Mouse (Mus musculus) heart, postnatal 14 days (tissue): Measurements from ENCODE around the gene Pdgfa. TPM values are rescaled to one million over a fixed set of nuclear protein-coding genes. Genes with fewer than 3 reads are reported as not detected.

Experiments
- DNase-seq, 2 experiments: peaks; one replicate each; pipeline ENCODE4 v3.0.0; 2021 to 2022
- intact Hi-C: fragments of 180-260 bp; cut with DNase I; formaldehyde crosslinking; loops from one replicate; pipeline ENCODE4 v1.15.1; 2025
- total RNA-seq, 2 experiments: library from RNA; stranded (reverse); gene quantifications; 2 replicates each; pipeline ENCODE4 v1.2.3; 2021

The Pdgfa gene
- total RNA-seq, 2 experiments from 2014 or later: 25.6 to 27.9 TPM

DNA sequence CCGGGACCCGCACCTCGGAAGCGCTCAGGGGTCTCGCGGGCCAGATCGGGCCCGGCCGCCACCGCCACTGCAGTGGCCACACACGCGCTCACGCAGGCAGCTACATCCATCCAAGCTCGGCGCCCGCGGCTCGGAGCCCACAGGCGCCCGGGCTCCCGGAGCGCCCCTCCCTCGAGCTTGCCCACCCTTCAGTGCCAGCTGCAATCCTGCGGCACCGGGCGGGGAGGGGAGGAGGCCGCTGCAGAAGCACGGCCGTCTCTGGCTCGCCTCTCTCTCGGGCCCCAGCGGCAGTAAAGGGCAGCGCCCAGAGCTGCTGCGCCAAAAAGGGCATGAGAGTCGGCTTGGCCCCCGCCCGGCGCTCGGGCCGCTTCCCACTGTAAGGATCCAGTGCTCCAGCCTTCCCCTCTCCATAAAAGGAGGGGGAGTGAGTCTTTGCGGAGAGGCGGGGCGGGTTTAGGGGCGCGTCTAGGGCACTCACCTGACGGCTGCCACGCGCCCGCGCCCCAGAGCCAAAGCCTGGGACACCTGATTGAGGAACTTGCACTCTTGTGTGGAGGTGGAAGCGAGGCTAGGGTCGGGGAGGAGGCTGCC is 1.4 kb downstream of the Pdgfa start:
- intact Hi-C loops: no loop called here

DNA sequence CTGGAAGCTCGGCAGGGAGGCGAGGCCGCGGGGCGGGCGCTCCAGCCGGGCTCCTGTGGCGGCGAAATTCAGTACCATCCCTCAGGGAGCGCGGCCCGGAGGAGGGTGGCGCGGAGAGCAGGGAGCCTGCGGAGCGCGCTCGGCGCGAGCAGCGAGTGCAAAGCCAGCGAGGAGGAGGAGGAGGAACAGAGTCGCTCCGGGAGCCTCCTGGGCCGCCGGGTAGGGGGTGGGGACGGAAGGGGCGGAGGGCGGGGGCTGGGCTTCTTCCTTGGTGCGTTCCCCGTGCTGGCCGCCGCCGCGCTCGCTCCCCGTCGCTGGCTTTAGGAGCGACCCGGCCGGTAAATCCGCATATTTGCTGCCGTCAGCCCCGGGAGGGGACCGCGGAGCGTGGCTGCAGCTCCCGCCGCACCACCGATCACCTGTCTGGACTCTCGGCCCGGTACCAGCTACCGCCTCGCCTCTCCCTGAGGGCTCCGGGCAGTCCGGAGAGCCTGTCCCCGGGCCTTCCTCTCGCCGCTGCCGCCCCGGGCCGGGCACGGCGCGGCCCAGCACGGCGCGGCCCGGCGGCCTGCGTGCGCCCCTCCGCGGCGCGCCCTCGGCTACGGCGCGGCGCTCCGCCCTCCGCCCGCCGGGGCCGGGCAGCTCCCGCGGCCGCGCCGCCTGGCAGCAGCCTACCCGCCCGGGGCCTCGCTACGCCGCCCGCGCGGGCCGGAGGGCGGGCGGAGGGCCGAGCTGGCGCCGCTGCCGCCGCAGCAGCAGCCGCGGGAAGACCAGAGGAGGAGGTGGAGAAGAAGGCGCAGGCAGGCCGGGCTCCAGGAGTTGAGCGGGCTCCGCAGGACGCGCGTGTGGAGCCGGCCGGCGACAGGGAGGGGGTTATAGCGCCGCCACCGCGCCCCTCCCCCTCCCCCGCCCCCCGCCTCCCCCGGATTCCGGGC is 2.1 kb downstream of the Pdgfa start:
- DNase-seq: peak; percentile 76 to 82
- intact Hi-C loops: loop anchor here (5.0 kb wide), 2 partner anchors 138 to 182 kb away; no protein-coding TSS in a partner anchor

More for the DNA sequence above, 1.4 kb downstream of the Pdgfa start:
- DNase-seq: peak; percentile 80 to 83

DNA sequence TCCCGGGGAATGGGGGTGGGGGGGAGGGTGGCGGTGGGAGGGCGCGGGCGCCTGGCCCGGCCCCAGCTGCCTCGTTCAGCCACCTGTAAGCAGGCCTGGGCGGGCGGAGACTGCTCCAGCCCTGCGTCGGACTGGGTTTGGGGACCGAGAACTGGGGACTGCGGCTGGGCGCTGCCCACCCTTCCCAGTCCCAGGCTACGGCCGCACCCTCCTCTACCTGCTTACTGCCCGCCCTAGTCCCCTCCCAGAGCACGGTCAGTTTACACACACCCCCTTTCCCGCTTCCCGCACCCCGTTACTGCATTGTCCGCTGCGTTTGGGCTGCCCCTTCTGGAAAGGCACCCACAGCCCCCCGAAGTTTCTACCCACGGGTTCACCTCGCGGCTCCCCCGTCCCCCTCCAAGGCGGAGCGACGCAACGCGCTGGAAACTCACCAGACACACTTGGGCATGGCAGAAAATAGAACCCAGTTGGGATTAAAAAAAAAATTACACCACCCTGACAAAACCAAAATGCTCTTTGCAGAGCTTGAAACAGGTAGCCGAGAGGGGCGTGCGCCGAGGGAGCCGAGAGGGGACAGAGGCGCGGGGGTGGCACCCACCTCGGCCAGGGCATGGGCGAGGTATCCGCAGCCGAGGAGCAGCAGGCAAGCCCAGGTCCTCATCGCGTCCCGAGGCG is 2.9 kb downstream of the Pdgfa start:
- DNase-seq: peak; percentile 29 to 47
- intact Hi-C loops: loop anchor here (5.0 kb wide), 2 partner anchors 137 to 183 kb away; no protein-coding TSS in a partner anchor

DNA sequence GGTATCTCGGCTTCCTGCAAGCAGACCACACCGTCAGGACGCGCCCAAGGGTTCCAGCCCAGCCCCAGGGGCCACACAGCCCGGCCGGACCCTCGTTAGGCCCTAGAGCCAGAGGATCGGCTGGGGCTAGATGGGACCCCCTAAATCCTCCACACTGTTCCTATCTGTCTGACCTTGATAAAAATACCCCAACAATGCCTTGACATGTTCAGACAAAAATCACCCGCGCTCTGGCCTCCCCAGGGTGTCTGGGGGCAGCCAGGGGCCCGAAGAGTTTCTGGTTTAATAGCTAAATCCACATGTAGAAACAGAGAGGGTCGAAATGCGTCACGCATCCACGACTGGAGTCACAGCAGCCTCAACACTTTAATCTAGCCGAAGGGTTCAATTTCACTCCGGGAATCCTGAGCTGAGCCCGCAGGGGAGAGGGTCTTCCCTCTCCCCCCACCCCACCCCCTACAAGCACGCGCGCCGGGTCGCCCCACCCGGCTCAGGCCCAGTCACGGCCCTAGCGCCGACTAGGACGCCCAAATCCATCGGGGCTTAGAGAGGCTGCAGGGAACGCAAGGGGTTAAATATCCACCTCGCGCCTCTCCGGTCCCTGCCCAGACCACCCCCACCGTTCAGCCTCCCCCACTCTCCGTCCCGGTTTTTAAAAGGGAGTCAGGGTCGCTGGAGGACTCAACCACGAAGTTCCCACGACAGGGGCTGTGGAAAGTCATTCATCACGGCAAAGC is 3.6 kb downstream of the Pdgfa start:
- intact Hi-C loops: loop anchor here (5.0 kb wide), 2 partner anchors 136 to 184 kb away; no protein-coding TSS in a partner anchor

DNA sequence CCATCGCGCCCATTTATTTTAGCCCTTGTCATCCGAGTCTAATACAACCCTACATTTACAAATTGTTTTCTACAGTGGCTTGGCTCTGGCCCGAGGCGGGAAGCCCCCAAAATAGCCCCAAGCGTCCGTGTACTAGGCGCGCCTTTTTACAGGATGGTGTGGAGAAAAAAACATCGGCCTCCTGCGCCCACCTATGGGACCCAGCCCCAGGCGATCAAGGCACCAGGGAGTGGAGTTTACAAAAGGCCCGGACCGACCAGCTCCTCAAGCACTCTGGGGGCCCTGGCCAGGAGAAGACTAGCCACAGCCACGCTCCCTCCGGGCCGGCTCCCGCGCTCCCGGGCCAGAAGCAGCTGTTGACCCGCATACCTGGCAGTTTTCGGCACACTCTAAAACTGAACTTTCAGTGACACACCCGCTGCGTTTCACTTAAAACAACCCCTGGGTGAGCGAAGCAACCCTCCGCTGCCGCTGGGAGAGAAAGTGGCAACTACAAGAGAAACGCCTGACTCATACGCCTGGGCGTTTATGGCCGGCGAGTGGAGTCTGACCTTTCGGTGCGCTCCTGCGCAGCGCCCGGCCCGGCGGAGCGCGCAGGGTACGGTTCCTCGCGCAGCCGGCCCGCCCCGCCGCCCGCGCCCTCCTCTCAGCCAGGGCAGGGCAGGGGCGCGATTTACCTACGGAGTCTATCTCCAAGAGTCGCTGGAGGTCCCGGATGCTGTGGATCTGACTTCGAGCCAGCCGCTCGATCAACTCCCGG is 4.4 kb downstream of the Pdgfa start:
- peak; percentile 27 to 29 for DNase-seq
- intact Hi-C loops: loop anchor here (5.0 kb wide), 2 partner anchors 135 to 185 kb away; no protein-coding TSS in a partner anchor

More for the DNA sequence above, 3.6 kb downstream of the Pdgfa start:
- peak in 1 of 2 experiments; percentile 23 for DNase-seq

DNA sequence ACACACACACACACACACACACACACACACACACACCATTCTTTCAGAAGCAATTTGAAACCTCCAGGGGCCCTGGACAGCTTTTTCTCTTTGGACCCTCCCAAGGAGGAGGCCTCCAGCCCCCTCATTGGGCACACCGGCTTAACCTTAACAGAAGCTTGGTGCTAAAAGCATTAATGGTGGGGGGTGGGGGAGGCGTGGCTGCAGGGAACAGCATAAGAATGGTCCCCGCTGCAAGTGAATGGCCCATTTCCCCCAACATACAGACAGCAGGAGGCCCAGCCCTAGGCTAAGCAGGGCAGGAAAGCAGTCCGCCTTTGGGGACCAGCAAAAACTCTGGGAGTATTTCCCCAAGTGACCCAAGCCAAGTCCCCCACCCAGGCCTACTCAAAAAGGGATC is 5.4 kb downstream of the Pdgfa start:
- DNase-seq: no peak
- intact Hi-C loops: loop anchor here (5.0 kb wide), 2 partner anchors 134 to 186 kb away; no protein-coding TSS in a partner anchor

DNA sequence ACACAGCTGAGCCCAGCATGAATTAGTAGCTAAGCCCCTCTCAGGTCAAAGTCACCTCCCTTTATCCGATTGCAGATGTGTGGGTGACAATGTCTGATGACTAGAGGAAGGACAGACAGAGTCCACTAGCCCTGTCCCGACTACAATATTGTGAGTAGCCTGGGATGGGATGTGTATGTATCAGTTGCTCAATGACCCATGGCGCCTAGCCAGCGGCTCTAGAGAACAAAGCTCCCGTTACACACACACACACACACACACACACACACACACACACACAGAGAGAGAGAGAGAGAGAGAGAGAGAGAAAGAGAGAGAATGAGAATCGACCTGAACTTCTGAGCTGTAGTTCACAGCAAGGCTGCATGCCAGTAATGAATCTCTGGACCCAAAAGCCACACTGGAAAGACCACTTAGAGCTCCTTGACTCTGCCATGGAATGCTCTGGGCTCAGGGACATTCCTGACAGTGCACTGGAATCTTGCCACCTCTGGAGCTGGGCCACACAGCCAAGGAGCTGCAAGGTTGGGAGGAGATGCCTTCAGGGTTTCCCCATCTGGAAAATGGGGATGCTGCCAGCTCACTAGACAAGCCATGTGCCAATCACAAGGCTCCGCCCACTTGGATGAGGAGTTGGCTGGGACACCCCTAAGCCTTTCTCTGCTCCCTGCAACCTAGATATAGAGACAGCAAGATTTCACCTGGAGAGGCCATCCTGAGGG is 6.3 kb downstream of the Pdgfa start:
- intact Hi-C loops: loop anchor here (5.0 kb wide), 2 partner anchors 134 to 186 kb away; no protein-coding TSS in a partner anchor
- DNase-seq: peak; percentile 38 to 57

DNA sequence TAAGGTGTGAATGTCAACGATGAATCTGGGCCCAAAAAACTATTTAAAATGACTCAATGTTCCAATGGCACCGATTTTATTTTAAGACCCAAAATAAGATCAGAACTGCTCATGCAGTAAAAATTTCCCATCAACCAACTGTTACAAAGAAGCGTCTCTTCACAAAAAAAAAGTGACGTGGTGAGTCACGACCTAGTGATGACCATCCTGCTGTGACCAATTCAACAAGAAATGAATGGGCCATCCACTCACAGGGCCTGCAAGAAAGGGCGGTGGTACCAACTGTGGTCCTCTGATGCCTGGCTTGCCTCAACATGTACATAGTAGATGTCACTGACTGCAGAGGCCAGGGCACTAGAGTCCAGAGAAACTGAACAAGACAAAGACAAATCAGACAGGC is 7.6 kb downstream of the Pdgfa start:
- intact Hi-C loops: no loop called here
- no peak for DNase-seq

DNA sequence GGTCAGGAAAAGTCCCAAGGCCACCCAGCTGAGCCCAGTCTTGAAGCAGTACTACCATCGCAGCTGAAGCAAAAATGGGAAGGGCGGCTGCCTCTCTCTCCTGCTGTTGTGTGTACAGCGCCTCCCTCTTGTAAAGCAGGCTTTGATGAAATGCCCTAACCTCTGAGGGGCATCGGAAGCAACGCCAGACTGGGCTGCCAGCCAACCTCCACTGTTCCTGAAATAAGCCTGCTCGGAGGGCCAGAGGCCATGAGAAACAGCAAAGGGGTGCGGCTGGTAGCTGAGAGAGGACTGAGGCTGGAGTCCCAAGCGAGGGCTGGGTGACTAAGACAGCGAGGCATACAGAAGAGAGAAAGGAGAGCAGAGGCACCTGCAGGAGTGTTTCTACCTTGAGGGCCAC is 8.4 kb downstream of the Pdgfa start:
- intact Hi-C loops: no loop called here
- peak; percentile 74 to 79 for DNase-seq

DNA sequence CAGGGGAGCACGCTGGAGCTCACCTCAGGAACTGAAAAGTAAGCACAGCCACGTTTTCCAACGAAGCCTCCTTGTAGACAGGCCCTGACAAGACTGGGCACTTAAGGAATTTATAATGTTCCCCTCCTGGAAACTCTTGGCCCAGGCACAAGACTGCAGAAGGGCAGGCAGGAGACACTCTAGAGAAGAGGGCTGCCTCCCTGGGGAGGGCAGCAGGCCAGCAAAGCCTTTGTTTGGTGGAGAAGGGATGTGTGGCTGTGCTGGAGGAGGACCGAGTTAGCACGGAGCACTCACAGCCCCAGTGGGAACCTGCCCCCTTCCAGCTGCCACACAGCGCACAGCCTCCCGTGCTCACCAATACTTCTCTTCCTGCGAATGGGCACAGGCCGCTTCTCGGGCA is 9.2 kb downstream of the Pdgfa start:
- intact Hi-C loops: no loop called here
- DNase-seq: no peak

DNA sequence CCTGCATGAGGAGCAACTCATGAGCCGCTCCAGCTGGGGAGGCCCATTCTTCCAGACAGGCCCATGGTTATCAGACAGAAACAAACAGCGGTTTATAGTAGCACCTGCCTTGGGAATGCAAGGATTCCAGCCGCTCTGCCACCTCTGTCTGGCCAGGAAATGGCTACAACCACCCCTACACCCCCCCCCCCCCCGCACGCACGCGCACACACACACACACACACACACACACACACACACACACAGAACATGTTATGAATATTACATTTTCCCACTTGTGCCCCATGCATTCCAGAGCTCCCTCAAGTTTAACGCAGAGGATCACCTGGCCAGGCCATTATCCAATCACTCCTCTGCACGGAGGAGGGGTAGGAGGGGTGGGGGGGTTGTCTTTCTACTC is 15.2 kb downstream of the Pdgfa start:
- no peak for DNase-seq
- intact Hi-C loops: no loop called here

DNA sequence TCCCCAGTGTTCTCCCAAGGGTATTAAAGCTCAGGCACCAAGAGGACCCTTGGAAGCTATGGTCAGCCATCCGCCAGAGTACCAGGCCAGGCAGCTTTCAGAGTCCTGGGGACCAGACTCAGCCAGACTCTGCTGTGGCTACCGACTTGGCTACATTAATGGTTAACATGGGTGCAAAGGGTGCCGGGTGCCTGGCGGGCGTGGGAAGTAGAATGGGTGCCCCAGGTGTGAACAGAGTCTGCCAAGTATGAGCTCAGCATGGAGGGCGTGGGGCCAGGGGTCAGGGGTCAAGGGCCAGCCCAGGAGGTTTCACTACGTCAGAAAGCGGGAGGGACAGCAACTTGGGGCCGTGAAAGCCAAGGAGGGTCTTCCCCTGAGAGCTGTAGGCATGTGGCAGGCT is 16.6 kb downstream of the Pdgfa start:
- intact Hi-C loops: no loop called here
- no peak for DNase-seq

DNA sequence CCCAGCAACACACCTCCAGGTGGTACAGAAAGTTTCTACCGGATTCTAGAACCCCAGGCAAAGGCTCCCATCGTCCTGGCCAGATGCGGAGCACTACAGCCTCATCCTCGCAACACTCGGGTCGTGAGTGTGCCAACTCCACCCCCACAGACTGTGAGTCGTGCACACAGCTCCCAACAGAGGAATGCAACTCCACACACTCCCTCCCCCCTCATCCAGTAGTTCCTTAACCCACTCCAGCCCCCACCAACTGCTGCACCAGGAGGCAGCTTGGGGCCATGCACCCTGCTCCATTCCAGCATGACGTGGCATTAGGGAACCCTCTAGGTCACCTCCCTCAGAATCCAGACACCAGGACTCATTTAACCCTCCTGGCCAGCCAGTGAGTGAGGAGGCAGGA is 17.3 kb downstream of the Pdgfa start:
- DNase-seq: peak in 1 of 2 experiments; percentile 24
- intact Hi-C loops: no loop called here

DNA sequence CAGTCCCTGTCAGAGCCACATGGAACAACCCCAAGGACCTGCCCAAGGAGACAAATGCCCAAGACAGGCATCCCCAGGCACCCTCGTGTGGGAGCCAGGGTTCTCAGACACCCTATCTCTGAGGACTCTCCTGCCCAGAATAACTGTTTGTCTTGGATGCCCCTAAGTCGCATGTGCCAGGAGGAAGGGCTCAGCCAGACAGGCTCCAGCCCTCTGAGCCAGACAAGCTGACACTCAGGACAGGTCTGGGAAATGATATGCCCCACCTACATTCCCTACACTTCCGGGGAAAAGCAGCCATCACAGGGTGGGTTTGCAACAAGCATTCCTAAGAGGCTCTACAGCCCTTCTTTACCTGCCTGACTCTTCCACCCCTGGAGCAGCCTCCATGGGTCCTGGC is 19.4 kb downstream of the Pdgfa start:
- DNase-seq: no peak
- intact Hi-C loops: no loop called here

DNA sequence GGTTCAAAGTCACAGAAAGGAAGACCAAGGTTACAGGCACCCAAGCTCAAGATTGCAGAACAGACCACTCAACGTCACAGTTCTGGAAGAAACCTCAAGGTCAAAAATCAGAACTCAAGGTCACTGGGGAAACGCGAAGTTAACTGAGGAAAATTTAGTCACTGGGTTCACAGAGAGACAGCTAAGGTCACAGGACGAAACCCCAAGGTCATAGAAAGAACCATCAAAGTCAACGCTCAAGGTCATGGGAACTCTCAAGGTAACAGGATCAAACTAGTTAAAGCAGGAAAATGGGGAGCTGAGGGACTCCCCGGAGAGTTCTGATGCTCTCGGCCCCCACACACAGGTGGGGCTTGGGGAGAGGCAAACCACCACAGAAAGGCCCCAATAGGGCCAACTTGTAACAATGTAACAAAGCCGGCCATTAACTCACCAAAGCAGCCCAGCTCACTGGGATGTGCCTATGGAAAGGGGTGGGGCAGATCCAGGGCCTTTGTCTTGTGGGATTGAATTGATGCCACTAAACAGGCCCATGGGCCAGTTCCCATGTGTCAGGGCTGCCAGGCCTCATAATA is 22.2 kb downstream of the Pdgfa start:
- intact Hi-C loops: no loop called here

DNA sequence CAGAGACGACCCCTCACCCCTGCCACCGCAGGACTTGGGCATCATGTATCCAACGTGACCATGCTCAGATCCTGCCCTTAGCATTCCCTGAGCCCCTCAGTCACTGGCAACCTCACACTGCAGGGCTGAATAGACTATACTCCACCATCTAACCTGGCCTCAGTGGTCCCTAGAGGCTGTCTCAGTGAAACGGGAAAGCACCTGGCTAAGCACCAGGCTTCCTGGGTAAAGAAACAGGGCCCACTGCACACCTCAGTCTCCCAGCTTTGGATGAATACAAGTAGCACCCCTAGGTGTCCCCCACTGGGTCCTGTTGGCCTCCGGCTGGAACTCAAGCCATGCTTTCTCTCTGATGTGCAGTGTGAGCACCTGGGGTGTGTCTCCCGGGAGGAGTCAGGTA is 23.7 kb downstream of the Pdgfa start:
- DNase-seq: no peak
- intact Hi-C loops: no loop called here

More for the DNA sequence above, 22.2 kb downstream of the Pdgfa start:
- no peak for DNase-seq

DNA sequence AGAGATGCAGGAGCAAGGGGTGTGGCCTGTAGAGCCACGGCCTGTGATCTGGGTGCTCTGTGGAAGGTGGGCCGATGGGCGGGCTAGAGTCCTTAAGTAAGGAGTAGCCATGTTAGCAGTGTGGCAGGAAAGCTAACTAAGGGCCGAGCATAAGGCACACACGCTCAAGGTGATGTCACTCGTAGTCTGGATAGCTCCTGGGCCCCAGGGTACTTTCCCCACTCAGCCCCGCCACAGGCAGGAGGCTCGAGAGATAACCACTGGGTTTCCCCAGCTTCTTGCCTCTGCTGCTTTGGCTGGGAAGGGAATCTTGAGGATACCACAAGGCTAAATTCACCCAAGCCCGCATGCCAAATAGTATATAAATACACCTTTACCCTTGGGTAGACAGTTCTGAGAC is 25.8 kb downstream of the Pdgfa start:
- intact Hi-C loops: no loop called here
- no peak for DNase-seq

DNA sequence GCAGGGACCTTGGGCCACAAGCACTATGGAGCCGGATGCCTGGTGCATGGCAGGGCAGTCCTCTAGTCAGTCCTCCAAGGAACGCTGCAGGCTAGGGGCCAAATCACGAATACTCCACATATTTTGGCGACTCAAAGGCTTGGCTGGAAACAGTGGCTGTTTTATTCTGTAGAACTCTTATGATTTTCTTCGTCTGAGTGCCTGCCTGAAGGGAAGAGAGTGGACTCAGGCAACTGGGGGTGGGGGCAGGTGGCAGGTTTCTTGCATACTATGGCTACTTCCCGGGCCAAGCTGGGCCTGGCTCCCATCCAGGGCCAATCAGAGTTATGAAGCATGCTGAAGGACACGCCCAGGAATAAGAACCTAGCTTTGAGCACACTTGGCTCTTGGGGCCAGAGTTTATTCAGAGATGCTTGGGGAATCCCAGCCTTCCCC is 27.1 kb downstream of the Pdgfa start:
- DNase-seq: peak; percentile 50 to 75
- intact Hi-C loops: no loop called here
